In genomic region chr6:83775638-83776293, GRCm38 (mm10) we compare ENCODE assay signal across 8 mouse cellular contexts. TPM values are rescaled to one million over a fixed set of nuclear protein-coding genes. Genes with fewer than 3 reads are reported as not detected.
A peak's percentile ranks its signal among the peaks of the same experiment; 100 is the strongest.
DNase-seq lines count a peak whose midpoint lies in the region; ATAC-seq lines count a peak whose summit lies in the region.

TSS of gene Tex261 (minus strand) at chr6:83775813.

- under 1% methylated on average over 34 of the region's 45 CpGs for WGBS in hindbrain, embryonic 14.5 days

- H3K9me3 ChIP-seq in hindbrain, embryonic 14.5 days (ENCODE audit: control insufficient read depth, low read length): no peaks in the 10 kb centered on the region

- peak within 1 kb of the TSS; percentile 85 for H3K27ac ChIP-seq in hindbrain, embryonic 14.5 days

- peak within 1 kb of the TSS; percentile 98 for H3K4me3 ChIP-seq in hindbrain, embryonic 14.5 days (replicated peaks; ENCODE audit: low read length)

- DNase-seq in R1 (ENCODE audit: low read depth, low spot score): peak; percentile 95
- DNase-seq in cerebellum, postnatal 25 days: peak; percentile 94 to 96
- DNase-seq in frontal cortex, postnatal 25 days (ENCODE audit: low spot score in 2 of 2): peak; percentile 66 to 83
- DNase-seq in hindbrain, embryonic 14.5 days (ENCODE audit: low spot score): peak; percentile 91
- peak; percentile 91 for DNase-seq in layer of hippocampus, postnatal 36 days
- peak; percentile 90 for DNase-seq in lung, postnatal 36 days
- peak; percentile 95 for DNase-seq in retina, postnatal 1 day
- DNase-seq in urinary bladder, adult 18-20 months (ENCODE audit: low spot score in 2 of 2): peak; percentile 81 to 86

- H3K27me3 ChIP-seq in hindbrain, embryonic 14.5 days (ENCODE audit: control insufficient read depth, insufficient read depth, low read length): no peaks in the 10 kb centered on the region

- peak within 1 kb of the TSS; percentile 93 for H3K9ac ChIP-seq in hindbrain, embryonic 14.5 days

- peak; percentile 95 for ATAC-seq in hindbrain, embryonic 14.5 days (ENCODE audit: low FRiP score)

- H3K36me3 ChIP-seq in hindbrain, embryonic 14.5 days (replicated peaks; ENCODE audit: control insufficient read depth, insufficient read depth): peaks cover 27% of the 10 kb centered on the region

- H3K4me1 ChIP-seq in hindbrain, embryonic 14.5 days (replicated peaks; ENCODE audit: control insufficient read depth, insufficient read depth, low read length): peaks cover 21% of the 10 kb centered on the region

- peak within 1 kb of the TSS; percentile 90 for H3K4me2 ChIP-seq in hindbrain, embryonic 14.5 days (replicated peaks)

RNA-seq across cellular contexts. Expression of gene Tex261, which starts in this region (rescaled TPM):
- 49.2 and 58.4 TPM in 2 replicates for polyA plus RNA-seq in hindbrain, embryonic 14.5 days (2014; fragmentation: Nextera tagmentation; extraction: Ambion mirVana)
- 10 to 100 TPM; 46.4 to 54.8 TPM for total RNA-seq in layer of hippocampus, postnatal 36 days (2021)

Comparison
In these comparisons a context has a peak if more than half of its experiments do, and no peak if none do; other contexts are left out.
1. Peak in every context shown above with its lines: DNase-seq, ATAC-seq, H3K4me3 ChIP-seq and H3K27ac ChIP-seq.